Mouse (Mus musculus) cerebellum, postnatal 10 days (tissue): ENCODE measurements around the gene Zfp213.

ENCODE experiments used
- DNase-seq, 2 experiments: peaks; one replicate each; pipeline ENCODE4 v3.0.0; 2021; ENCODE audit warnings: mixed read lengths in 2 of 2

The Zfp213 gene

GRCm38 (mm10) chr17:23572059-23572458, 8.0 kb upstream of the Zfp213 start:
- no peak for DNase-seq

GRCm38 (mm10) chr17:23571084-23571483, 7.0 kb upstream of the Zfp213 start:
- peak; percentile 56 to 62 for DNase-seq

DNA sequence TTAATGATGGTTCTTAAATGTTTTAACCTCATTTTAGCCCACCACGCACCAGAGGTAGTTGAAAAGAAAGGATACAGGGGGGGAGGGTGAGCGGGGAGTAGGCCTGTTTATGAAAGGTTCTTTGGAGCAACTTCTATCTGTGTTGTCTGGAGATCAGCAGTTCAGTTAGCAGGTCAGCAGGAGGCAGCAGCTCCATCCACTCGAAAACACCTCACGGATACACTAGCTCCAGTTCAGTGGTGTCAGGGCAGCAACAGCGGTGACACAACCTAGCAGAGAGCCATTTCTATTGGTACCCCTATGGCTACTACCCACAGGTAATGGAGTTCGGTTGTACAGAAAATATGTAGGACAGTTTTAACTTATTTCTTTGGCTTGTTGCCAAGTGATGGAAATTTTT, 6.0 kb upstream of the Zfp213 start:
- peak; percentile 69 to 71 for DNase-seq

DNA sequence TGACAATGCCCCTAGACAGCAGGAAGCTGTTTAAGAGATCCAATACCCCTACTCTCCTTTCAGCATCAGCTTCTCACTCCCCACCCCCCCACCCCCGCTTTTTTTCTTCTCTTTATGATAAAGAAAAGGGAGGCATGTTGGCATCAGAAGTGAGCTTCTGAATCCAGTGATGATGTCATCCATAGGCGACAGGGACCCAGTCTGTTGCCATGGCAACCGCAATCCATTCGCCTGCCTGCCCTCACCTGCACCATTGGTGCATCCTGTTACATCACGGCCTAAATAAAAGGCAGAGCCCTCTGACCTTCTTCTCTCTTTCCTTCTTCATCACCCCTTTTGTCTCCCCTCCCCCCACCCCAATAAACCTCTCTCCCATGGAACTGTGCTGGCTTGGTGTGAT, 4.3 kb upstream of the Zfp213 start:
- DNase-seq: peak; percentile 44 to 48

DNA sequence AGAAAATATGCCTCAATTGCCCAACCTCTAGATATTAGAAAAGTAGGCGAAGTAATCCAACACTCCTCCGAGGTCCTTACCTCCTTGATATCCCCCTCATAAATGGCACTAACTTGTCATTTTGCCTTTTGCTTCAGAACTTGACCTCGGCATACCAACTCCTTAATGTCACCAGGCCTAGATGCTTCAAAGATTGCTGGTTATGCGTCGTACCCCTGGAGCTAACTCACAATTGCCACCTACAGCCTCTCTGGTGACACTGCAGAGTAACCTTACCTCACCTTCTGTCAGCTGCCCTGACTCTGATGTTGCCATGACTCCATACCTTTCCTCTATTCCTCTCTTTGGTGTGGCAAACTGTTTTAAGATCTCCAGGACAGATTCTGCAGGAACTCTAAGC, 2.7 kb upstream of the Zfp213 start:
- peak in 1 of 2 experiments; percentile 37 for DNase-seq

- no peak for DNase-seq
Measured at GRCm38 (mm10) chr17:23564368-23564715, 304 bp upstream of the Zfp213 start.

GRCm38 (mm10) chr17:23559767-23560166, 4.3 kb downstream of the Zfp213 start:
- DNase-seq: peak; percentile 62 to 73

- DNase-seq: no peak
Measured at GRCm38 (mm10) chr17:23555243-23555916, 8.7 kb downstream of the Zfp213 start.

GRCm38 (mm10) chr17:23554321-23554720, 9.7 kb downstream of the Zfp213 start:
- no peak for DNase-seq

GRCm38 (mm10) chr17:23553634-23554120, 10.4 kb downstream of the Zfp213 start:
- DNase-seq: no peak

DNA sequence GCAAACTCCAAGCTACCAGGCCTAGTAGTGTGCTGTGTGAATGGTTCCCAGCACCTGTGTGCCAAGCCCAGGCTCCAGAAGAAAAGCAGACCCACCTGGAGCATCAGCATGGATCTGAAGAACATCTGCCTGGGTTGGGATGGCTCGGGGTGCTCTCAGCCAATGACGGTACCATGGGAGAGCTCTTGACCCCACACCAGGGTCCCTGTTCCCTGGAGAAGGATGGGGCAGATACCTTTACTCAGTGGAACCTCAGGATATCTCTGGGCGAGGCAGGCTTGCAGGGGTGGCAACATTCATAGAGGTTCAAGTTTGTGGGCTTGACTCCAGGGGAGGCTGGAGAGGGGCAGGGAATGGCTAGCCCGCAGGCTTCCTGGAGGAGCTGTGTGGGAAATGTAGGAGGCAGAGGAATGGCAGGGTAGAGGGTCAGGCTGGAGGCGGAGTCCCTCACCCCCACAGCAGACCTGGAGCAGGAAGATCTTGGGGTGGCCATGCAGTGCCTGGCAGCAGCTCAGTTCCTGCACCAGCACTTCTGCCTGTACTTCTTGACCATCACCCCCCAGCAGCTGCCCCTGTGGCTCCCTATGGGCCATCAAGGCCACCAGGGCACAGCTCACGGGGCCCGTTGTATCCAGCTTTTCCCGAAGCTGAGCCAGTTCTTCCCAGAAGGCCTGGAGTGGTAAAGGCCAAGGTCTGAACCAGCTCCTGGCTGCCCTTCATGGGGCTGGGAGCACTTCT, 11.0 kb downstream of the Zfp213 start:
- DNase-seq: no peak

DNA sequence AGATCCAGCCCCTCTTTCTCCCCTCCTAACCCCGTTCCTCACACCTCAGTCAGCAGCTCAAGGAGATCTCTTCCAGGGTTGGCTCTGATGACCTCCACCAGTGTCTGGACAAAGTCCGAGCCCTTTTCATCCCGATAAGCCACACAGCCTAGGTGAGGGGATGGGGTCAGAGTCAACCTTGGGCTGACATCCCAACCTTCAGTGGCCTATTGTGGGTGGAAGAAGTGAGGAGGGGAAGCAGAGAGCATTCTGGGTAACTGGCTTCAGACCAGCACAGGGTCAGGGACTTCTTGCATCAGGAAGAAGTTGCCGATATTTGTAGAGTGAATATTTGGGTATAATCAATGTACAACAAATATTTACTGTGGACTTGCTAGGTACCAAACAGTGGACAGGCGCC, 12.1 kb downstream of the Zfp213 start:
- DNase-seq: no peak

DNA sequence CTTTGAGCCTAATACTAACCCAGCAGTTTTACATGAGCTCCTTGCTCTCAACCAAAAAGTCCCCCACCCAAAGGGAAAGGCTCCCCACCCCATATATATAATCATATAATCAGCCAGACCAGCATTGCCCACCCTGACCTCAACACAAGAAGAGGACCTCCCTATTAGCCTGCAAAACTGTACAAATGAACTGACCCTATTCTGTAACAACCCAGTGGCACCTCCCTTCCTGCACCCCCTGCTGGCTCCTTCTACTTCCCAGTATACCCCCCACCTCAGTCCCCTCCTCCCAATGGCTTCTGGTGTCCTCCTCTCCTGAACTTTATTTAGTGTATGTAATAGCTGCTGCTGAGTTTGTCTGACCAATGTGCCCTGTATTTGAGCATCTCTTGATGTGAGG, 12.6 kb downstream of the Zfp213 start:
- peak in 1 of 2 experiments; percentile 49 for DNase-seq

GRCm38 (mm10) chr17:23550856-23551255, 13.2 kb downstream of the Zfp213 start:
- DNase-seq: peak; percentile 41 to 42

GRCm38 (mm10) chr17:23550188-23550791, 13.7 kb downstream of the Zfp213 start:
- DNase-seq: peak; percentile 94 to 97

GRCm38 (mm10) chr17:23549441-23549840, 14.6 kb downstream of the Zfp213 start:
- peak in 1 of 2 experiments; percentile 50 for DNase-seq

DNA sequence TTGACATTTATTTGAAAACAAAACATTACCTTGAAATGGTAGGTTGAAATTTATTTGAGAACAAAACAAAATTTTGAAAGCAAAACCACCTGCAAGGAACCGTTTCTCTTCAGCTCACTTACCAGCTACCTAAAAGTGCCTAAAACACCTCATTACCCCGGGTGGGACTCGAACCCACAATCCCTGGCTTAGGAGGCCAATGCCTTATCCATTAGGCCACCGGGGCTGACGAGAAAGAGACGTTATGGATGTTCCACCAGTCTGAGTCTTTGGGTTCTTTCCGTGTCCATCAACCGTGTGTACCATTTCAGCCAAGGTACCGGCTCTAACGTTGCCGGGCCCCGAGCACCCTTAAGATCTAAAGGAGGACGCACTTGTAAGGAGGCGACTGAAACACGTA, 15.4 kb downstream of the Zfp213 start:
- DNase-seq: peak; percentile 83 to 85

- no peak for DNase-seq
Measured at GRCm38 (mm10) chr17:23547681-23548443, 16.2 kb downstream of the Zfp213 start.

DNA sequence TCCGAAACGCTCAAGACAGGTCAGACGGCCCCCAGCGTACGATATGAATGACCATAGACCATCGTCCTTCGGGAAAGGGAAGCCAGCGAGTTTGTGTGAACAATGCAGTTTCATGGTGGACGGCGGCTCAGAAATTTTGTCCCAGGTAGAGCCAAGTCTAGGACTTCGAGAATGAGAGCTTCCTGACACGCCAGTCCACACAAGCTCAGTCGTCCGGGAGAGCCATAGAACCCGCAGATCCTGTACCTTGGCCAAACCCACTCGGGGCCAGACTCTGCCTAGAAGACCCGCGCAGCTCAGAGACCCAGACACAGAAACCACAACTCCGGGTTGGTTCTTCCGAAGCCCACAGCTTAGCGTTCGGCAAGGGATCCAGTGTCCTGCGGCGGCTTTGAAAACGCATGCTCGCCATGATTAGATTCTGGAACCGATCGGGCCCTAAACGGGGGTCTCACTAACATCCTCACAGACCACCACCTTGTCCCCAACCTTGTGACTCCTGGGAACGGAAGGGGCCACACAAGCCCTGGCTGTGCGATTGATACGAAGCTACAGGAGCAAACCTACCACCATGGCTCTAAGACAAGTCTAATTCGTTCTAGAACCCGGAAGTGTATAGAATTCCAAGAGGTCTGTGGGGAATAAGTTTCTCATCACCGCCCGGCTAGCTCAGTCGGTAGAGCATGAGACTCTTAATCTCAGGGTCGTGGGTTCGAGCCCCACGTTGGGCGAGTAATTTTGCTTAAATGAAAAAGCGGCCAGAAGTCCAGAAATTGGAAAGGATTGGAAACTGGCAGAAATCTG, 17.1 kb downstream of the Zfp213 start:
- peak; percentile 85 to 87 for DNase-seq

DNA sequence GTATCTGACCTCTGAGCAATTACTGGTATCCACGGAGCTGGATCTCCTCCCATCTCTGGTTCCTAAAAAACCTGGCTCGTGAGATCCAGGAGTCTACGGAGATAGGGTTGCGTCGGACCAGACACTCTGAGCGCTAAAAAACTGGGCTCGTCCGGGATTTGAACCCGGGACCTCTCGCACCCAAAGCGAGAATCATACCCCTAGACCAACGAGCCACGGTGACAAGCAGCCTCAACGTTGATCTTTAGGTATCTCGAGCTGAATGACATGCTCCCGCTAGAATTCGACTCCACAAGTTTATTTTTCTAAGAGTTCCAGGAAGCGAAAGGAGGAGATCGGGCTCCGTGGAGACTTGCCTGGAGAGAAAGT, 17.7 kb downstream of the Zfp213 start:
- peak; percentile 81 to 82 for DNase-seq

DNA sequence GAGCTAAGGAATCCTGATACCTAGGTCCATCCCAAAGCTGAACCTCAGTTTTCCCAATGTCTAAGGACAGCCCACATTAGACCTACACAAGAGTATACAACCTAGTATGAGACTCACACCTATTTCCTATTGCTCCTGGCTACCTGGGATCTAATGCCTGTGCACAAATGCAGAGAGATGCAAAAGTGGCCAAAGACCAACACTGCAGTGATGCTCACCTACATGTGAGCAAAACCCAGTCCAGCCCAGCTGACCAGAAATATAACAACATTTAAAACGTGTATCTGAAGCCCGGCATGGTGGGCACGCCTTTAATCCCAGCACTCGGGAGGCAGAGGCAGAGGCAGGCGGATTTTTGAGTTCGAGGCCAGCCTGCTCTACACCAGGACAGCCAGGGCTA, 18.2 kb downstream of the Zfp213 start:
- DNase-seq: no peak

DNA sequence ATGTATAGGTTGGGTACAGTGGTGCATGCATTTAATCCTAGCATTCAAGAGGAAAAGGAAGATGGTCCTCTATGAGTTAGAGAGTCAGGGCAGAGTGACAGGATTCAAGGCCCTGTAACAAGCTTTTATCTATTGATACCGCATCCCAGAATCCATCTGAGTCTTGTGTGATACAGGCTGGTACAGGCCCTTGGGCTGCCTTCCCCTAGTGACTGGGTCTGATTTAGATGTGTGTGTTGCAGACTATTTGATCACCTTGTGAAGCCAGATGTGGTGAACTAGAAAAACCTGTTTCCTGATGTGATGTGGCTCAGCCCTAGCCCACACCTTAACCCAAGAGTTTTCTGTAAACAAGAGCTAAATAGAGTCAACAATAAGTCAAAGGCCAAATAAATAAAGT, 19.3 kb downstream of the Zfp213 start:
- DNase-seq: no peak
